9 mouse cellular contexts compared by ENCODE assay signal in the genomic region with DNA sequence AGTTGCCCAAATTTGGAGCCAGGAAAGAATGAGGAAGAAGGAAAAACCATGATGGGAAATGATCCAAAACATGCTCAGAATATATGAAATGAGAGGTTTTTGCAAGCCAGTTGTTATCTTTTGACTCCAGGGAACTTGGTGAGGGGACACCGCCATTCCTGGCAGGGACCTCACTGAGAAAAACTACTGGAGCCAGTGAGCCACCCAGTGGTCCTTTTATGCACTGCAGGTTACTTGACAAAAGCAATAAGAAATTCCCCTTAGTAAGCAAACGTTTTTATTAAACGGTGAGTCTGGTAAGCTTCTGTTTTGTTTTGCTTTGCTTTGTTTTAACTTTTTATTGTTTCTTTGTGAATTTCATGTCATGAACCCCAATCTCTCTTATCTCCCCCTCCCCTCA.
DNase-seq lines count a peak whose midpoint lies in the region; ATAC-seq lines count a peak whose summit lies in the region.
"Had no signal": no experiment of that assay in that cellular context is flagged by ENCODE, and none has a peak within 500 bp of the region (broad histone marks: within the 10 kb centered on the region; RNA-seq: fewer than 3 reads in every experiment).

No protein-coding gene starts in this region.

- H3K36me3 ChIP-seq in heart, embryonic 12.5 days: no peaks in the 10 kb centered on the region
- H3K36me3 ChIP-seq: midbrain, embryonic 12.5 days had no signal

- H3K4me2 ChIP-seq in heart, embryonic 12.5 days: no peak overlapping the region
- H3K4me2 ChIP-seq: midbrain, embryonic 12.5 days had no signal

- intact Hi-C loops in left cerebral cortex, postnatal 4 days (cut with DNase I): loop anchor here (5.0 kb wide), 1 partner anchor 412 kb away; no protein-coding TSS in a partner anchor

- peaks cover 10% of the 10 kb centered on the region; the same call in 1 of the 2 replicates for H3K27me3 ChIP-seq in heart, embryonic 12.5 days (replicated peaks)

- no peak overlapping the region for H3K4me3 ChIP-seq in heart, embryonic 12.5 days
- H3K4me3 ChIP-seq: midbrain, embryonic 12.5 days had no signal

- H3K9me3 ChIP-seq in heart, embryonic 12.5 days (replicated peaks): no peaks in the 10 kb centered on the region
- H3K9me3 ChIP-seq: midbrain, embryonic 12.5 days had no signal

- ATAC-seq in heart, embryonic 12.5 days (ENCODE audit: insufficient number of reproducible peaks, low FRiP score): no peak

- H3K4me1 ChIP-seq in heart, embryonic 12.5 days (replicated peaks): no peaks in the 10 kb centered on the region
- H3K4me1 ChIP-seq: midbrain, embryonic 12.5 days had no signal

- H3K27ac ChIP-seq in heart, embryonic 12.5 days (ENCODE audit: poor library complexity, severe bottlenecking): no peak overlapping the region
- H3K27ac ChIP-seq: midbrain, embryonic 12.5 days had no signal

- WGBS in heart, embryonic 12.5 days: 10% methylated on average over 3 of the region's 3 CpGs

- H3K9ac ChIP-seq in heart, embryonic 12.5 days: no peak overlapping the region
- H3K9ac ChIP-seq: midbrain, embryonic 12.5 days had no signal

- peak; percentile 0 for DNase-seq in heart, adult 8-10 months (ENCODE audit: low spot score)
- peak; percentile 83 for DNase-seq in NIH3T3 (ENCODE audit: low read depth)
- peak; percentile 19 to 32 for DNase-seq in cerebellum, postnatal 36 days
- DNase-seq in hindlimb bud, embryonic 11.5 days (ENCODE audit: extremely low spot score, low read depth, low spot score): peak; percentile 39
- peak; percentile 69 for DNase-seq in left cerebral cortex, postnatal 4 days
- peak; percentile 24 for DNase-seq in ovary, postnatal 36 days (ENCODE audit: low spot score)
- DNase-seq in spleen, adult 12 weeks (ENCODE audit: low spot score): no peak
